Mouse (Mus musculus): ENCODE results near the gene Gpr107. TPM values are rescaled to one million over a fixed set of nuclear protein-coding genes. Genes with fewer than 3 reads are reported as not detected.

Gpr107 gene
- polyA plus RNA-seq, 1 experiment from 2014 or later: 38.1 TPM

DNA sequence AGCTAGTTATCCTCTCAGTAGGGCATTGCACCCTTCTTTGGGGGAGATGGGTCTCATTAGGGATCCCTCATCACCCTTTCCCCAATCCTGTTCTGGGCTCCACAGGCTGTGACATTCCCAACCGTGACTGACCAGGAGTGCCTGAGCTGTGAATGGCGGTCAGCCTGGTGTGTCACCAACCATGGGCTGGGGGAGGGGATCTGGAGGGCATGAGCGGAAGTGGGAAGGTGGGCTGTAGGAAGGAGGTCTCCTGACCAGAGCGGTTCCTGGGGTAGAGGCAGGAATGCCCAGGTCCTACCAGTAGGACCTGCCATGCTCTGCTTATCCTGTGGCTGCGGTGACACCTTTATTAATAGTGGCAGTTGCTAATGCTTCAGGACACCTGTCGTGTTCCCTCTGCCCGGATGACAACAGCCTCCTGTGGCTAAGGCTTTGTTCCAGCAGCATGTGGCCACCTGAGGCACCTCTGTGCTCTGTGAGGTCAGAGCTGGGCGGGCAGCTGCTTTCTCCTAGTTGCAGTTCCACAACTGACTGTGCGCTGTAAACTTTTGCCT, 107.3 kb downstream of the Gpr107 start:
- no peak for ATAC-seq (ENCODE audit: low FRiP score)
- Histone ChIP-seq H3K4me3 (peak overlapping the region; percentile 37), H3K9ac (peak overlapping the region; percentile 65), H3K36me3 (peaks cover 15% of the 10 kb centered on the region; the same call in 1 of the 2 replicates), H3K4me2 (peak overlapping the region; percentile 65), H3K27me3 (no peaks in the 10 kb centered on the region), H3K4me1 (replicated peaks) (peaks cover 84% of the 10 kb centered on the region), H3K27ac (peak overlapping the region; percentile 12; the same call in 1 of the 2 replicates), H3K9me3 (no peaks in the 10 kb centered on the region)
- WGBS: 23% methylated on average over 9 of the region's 9 CpGs

DNA sequence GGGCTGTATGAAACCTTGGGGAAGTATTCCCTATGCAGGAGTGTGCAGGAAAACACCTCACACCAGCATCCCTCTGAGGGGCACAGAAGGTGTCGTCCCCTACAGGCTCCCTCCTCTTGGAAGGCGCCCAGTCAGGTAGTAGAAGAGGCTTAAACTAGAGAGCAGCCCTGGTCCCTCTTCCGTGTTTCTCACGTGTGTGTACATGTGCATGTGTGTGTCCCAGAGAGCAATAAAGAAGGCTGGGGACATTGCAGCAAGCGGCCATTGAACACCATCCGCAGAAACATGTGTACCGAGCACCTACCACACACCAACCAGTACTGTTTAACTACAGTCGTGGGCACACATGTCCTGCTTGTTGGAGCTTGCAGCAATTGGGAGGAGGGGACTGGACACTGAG, 108.4 kb downstream of the Gpr107 start:
- Histone ChIP-seq H3K9me3 (no peaks in the 10 kb centered on the region), H3K27me3 (no peaks in the 10 kb centered on the region), H3K4me1 (replicated peaks) (peaks cover 84% of the 10 kb centered on the region), H3K36me3 (peaks cover 15% of the 10 kb centered on the region; the same call in 1 of the 2 replicates), H3K4me3 (no peak overlapping the region), H3K9ac (no peak overlapping the region), H3K4me2 (no peak overlapping the region), H3K27ac (no peak overlapping the region)
- 87% methylated on average over 8 of the region's 8 CpGs for WGBS
- ATAC-seq (ENCODE audit: low FRiP score): no peak

DNA sequence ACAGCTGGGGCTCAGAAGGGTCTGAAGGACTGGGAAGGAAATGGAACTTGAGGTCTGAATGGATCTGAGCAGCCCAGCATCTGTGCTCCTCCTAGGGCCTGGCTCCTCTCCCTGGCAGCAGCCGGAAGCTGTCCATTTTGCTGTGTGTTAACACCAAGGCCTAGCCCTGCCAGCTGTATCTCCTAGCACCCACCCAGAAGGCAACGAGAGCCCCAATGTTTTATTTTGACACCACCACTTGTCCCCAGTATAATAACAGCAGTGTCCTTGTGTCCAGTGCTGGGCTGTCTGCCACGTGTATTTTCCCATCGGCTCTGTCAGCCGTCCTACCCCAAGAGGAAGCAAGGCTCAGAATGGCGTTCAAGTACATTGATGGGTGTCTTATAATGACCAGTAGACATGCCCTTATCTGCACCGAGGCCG, 110.9 kb downstream of the Gpr107 start:
- peak overlapping the region; percentile 56 for H3K9ac ChIP-seq
- peak overlapping the region; percentile 92 for H3K27ac ChIP-seq
- H3K4me1 ChIP-seq (replicated peaks): peaks cover 83% of the 10 kb centered on the region
- H3K4me3 ChIP-seq: no peak overlapping the region
- WGBS: 60% methylated on average over 8 of the region's 8 CpGs
- no peak overlapping the region for H3K4me2 ChIP-seq
- peaks cover 17% of the 10 kb centered on the region for H3K36me3 ChIP-seq
- H3K9me3 ChIP-seq: no peaks in the 10 kb centered on the region
- no peaks in the 10 kb centered on the region for H3K27me3 ChIP-seq
- ATAC-seq (ENCODE audit: low FRiP score): peak; percentile 15; the same call in 1 of the 2 replicates

DNA sequence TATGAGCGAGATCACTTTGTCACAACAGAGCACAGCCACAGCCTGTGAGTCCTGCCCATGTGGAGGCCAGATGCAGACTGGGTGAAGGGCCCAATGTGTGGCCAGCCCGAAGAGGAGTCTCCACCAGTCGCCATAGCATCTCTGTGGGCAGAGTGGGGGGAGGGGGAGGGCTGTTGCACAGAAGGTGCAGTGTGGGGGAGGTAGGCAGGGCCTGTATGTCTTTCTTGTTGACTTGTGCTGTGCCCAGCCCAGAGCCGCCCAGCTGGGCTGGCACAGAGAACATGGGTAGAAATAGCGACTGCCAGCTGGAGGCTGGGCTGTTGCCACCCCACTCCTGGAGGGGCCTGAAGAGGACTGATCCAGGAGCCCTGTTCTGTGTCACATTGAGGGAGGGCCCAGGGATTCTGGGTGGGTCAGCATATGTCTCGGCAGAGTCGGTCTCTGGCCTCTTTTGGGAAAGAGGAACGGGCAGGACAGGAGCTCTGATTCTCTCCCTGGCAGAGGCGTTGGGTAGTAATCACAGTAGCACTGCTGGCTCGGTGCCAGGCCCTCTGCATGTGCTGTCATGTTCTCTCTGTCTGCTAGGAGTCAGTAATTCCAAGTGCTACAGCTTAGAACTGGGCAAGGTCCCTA, 111.7 kb downstream of the Gpr107 start:
- peak overlapping the region; percentile 17; the same call in 1 of the 2 replicates for H3K4me2 ChIP-seq
- H3K27ac ChIP-seq: peak overlapping the region; percentile 92
- peaks cover 83% of the 10 kb centered on the region for H3K4me1 ChIP-seq (replicated peaks)
- WGBS: 34% methylated on average over 10 of the region's 10 CpGs
- H3K9me3 ChIP-seq: no peaks in the 10 kb centered on the region
- peak; percentile 58 for ATAC-seq (ENCODE audit: low FRiP score)
- peak overlapping the region; percentile 56 for H3K9ac ChIP-seq
- H3K27me3 ChIP-seq: no peaks in the 10 kb centered on the region
- peaks cover 17% of the 10 kb centered on the region for H3K36me3 ChIP-seq
- no peak overlapping the region for H3K4me3 ChIP-seq

DNA sequence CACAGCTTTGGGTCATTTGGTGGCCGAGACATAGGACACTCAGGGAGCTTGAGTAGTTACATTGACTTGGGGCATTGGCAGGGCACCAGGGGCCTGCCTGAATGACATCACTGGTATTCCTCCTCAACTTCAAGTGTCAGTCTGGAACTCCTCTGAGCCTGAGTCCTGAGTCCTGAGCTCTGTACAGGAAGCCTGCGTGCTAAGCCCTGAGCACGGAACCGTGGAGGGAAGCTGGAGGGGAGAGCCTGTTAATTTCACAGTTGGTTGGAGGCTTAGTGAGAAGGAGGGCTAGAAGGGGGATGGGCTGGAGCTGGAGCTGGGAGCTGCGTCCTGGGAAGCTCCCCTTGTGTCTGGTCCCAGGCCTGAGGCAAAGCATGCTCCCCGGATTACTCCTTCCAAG, 115.3 kb downstream of the Gpr107 start:
- H3K9me3 ChIP-seq: no peaks in the 10 kb centered on the region
- H3K4me2 ChIP-seq: no peak overlapping the region
- H3K9ac ChIP-seq: no peak overlapping the region
- peak overlapping the region; percentile 81 for H3K27ac ChIP-seq
- H3K27me3 ChIP-seq: no peaks in the 10 kb centered on the region
- H3K36me3 ChIP-seq: peaks cover 17% of the 10 kb centered on the region
- ATAC-seq (ENCODE audit: low FRiP score): 0 out of 2 replicates have a peak, but pooled peaks have one; percentile 21
- H3K4me1 ChIP-seq (replicated peaks): peaks cover 70% of the 10 kb centered on the region
- H3K4me3 ChIP-seq: no peak overlapping the region
- 16% methylated on average over 6 of the region's 6 CpGs for WGBS

Other genes with a start within 250 kb of the Gpr107 start
- 3.8 and 5.8 TPM in 2 replicates for gene Ptges, start 222.5 kb upstream of the Gpr107 start, polyA plus RNA-seq (2015; fragmentation: Nextera tagmentation; extraction: Ambion mirVana)
- 17.4 and 17.6 TPM in 2 replicates for gene Tor1b, start 199.4 kb upstream of the Gpr107 start, polyA plus RNA-seq (2015; fragmentation: Nextera tagmentation; extraction: Ambion mirVana)
- gene Tor1a, start 184.4 kb upstream of the Gpr107 start, polyA plus RNA-seq (2015; fragmentation: Nextera tagmentation; extraction: Ambion mirVana): 90.8 and 92.5 TPM in 2 replicates
- gene BC005624, start 170.1 kb upstream of the Gpr107 start, polyA plus RNA-seq (2015; fragmentation: Nextera tagmentation; extraction: Ambion mirVana): 90.9 and 99.6 TPM in 2 replicates
- 42.4 and 45.4 TPM in 2 replicates for gene Usp20, start 170.0 kb upstream of the Gpr107 start, polyA plus RNA-seq (2015; fragmentation: Nextera tagmentation; extraction: Ambion mirVana)
- 20.7 and 21.9 TPM in 2 replicates for gene Fnbp1, start 10.3 kb upstream of the Gpr107 start, polyA plus RNA-seq (2015; fragmentation: Nextera tagmentation; extraction: Ambion mirVana)
- 144 and 150 TPM in 2 replicates for gene Ncs1, start 93.5 kb downstream of the Gpr107 start, polyA plus RNA-seq (2015; fragmentation: Nextera tagmentation; extraction: Ambion mirVana)
- gene Hmcn2, start 162.1 kb downstream of the Gpr107 start, polyA plus RNA-seq (2015; fragmentation: Nextera tagmentation; extraction: Ambion mirVana): 0.12 and 0.19 TPM in 2 replicates